Mouse (Mus musculus) cerebellum, adult 9-10 months (tissue): ENCODE results near the gene Cntn5.

Experiments
- DNase-seq: peaks from one replicate; pipeline ENCODE4 v3.0.0; 2022

Gene Cntn5

DNA sequence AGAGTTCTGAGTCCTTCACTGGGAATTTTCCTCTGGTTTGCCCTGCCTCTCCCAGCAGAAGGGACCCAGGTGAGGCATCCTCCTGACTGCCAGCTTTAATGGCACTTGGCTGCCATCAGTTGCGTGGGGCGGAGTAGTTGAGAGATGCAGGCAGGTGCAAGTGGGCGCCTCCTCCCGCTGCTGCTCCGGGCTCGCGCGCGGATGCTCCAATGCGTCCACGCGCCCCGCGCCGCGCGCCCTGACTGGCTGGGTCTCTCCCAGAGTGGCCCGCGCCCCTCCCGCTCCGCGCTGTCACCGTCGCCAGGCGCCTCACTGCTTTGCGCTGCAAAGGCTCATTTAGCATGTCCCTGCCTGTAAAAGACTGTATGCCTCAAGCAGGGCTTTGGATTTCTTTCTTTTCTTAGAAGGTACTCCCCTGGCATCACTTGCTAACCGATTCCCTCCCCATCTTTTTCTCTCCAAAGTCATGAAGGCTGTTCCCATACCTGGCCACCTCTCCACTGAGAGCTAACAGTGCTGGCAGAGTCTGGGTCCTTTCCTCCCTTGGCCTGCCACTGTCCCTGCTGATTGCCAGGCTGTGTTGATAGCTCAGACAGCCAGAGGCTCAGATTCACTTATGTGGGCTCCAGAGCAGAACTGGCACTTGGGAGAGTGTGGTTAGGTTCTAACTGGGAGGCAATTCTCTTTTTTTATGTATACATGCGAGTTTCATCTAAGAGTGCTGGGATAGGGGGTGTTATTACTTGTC is at the start of gene Cntn5:
Gene Cntn5 (minus strand): TSS at position 160 of the 748 bp plus-strand sequence.
- no peak for DNase-seq

DNA sequence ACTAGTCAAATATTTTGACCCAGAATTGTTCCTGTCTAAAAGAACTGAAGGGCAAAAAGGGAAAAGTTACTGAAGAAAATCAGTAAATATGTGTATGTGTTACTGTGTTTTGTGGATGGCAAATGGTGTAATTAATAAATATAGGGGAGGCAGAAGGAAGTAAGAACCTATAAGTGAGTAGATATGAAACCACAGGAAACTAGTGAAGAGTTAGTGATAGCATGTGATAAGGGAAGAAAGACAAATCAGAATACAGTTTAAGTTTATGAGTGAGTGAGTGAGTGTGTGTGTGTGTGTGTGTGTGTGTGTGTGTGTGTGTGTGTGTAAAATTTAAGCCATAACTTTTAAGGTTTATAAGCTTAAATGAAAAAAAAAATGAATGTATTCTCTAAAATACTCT is 45.9 kb upstream of the Cntn5 start:
- DNase-seq = no peak

DNA sequence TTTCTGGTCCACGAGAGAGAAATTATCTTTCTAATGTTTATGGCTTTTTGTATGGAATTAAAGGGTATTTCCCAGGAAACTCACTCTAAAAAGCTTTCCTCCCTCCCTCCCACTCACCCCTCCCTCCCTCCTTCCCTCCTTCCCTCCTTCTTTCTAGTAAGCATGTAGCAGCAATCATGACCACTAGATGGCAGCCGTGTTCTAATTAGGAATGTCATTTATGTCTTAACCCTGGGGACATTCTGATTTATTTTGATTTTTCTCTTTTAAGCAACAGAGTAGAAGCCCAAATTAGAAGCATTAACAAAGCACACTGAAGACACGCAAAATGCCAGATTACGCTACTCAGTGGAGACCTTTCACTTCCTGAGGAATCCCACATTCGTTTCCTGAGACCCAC is 5.0 kb upstream of the Cntn5 start:
- peak; percentile 75 for DNase-seq

DNA sequence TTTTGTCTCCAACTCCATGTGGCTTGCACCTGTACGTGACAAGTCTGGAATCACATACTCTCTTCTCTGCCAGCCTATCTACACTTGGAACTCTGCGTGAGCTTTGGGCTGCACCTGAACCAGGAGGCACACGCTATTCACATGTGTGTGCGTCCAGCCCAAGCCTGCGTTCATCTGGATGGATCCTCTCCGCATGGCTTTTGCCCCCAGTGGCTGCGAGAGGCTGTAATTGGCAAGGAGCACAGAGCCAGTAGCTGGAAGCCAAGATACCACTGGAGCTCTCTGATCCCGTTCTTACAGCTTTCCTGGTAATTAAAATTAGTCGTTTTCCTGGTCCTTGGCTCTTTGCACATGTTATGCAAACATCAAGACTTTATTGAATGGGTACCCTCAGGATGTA is 1.1 kb upstream of the Cntn5 start:
- DNase-seq = no peak

DNA sequence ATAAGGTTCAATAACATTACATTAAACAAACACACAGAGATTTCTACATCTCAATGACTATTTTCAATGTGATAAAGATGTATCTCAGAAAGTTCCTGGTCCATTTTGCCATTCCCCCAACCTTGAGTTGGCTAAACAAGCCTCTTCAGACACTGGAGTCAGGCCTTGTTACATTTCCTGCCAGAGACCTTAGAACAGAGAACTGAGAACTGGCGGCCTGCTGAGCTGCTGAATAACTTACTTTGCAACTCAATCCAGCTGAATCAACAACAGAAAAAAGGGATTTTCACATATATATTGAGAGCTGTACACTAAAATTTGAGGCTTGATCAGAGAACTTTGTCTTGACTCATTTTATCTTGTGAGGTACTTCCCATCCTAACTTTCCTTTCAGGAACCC is 24.8 kb downstream of the Cntn5 start:
- no peak for DNase-seq

DNA sequence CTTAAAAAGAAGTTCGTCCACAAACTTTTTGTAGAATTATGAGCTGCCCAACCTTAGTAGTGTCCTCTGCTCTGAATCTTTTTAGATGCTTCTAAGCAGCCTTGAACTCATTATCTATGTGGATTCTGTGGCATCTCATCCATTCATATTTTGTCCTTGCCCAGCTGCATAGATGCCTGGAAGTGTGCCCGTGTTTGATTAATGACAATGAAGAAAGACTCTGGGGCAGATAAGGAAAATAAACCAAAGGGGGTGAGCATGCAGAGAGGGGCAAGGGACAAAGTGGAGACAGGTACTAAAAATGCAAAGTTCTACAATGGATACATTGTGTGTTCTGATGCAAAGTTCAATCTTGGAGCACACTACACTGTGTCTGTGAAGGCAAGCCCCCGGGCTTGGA is 30.7 kb downstream of the Cntn5 start:
- DNase-seq = no peak

DNA sequence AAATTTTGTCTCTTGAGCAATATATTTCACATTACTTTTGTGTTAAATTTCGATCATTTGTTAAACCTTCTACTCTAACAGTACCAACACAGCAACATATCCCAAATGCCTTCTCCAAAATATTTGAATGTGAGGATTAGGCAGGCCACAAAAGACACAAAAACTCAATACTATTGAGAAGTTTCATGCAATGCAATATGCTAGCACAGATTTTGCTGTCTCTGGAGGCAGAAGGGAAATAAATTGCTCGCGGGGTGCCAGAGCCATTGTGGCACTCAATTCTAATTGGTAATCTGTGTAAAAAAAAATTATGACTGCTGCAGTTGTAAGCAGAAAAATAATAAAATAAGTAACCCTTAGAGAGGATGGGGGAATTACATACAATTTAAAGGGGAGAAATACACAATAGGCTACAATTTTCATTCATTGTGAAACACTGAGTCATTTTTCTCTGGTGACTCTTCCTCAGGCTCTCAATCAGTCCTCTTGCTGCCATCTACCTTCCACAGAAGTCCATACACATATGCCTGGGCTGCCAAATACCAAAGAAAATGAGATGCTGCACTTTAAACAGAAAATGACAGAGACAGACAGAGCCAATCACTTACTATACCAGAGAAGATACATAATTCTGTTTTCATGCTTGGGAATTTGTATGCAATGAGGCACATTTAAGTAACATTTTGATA is 48.2 kb downstream of the Cntn5 start:
- DNase-seq = no peak

DNA sequence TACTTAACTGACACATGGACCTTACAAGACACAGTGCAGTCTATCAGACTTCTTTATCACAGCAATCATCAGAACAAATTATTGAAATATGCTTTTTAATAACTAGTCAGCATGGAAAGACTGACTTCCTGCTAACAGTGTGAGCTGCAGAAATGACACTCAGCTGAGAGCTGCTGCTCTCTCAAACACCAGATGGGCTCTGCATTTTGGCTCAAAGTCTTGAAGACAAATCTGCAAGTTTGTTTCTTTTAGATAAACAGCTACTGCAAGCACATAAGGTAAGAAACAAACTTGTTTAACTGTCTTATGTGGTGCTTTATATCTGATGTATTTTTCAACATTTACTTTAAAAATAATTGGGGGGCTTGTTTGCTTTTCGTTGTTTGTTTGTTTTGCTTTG is 87.9 kb downstream of the Cntn5 start:
- no peak for DNase-seq

DNA sequence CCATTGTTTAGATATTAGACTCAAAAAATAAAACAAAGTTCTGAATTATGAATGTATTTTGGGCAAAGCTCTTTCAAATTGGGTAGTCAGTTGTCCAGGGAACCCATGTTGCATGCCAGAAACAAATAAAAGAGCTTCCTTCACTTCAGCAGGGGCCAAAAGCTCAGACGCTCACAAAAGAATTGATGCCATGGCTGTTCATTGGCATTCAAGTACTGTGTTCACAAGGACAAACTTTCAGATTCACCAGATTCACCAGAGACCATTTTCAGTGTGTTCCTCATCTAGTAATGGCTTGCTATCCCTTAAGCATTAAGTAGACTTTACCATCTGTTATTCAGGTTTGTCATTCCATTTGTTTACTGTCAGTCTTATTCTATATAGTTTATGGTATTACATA is 107.4 kb downstream of the Cntn5 start:
- peak; percentile 8 for DNase-seq

DNA sequence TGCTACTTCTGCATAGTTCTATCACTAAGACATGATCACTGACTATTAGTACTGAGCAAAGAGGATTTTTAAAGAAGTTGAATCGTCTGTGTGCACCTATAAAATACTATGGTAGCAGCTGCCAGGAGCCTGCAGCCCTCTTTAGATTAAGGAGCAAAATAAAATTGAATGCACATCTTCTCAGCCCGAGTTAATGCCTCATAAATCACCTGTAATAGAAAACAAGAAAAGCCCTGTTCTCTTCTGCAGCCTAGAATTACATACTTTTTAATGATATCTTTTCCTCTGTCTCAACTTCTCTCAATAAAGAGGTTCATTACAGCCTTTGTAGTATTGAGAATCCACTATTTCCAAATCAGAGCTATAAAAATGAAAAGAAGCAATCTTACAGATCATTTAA is 109.5 kb downstream of the Cntn5 start:
- DNase-seq = no peak

DNA sequence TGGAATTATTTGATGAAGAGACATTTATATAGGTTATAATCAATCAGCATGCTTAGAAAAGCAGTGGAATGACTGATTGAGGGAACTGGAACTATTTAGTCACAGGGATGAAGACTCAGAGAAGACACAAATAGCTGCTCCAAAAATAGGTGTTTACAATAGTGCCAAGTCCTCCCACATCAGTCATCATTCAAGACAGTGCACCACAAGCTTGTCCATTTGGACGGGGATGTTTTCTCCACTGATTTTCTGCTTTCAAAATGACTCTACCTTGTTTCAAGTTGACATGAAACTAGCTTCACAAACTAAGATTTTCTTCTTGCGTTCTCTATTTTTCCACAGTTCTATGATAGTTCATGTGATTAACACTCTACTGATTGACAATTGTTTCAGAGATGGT is 172.7 kb downstream of the Cntn5 start:
- no peak for DNase-seq

DNA sequence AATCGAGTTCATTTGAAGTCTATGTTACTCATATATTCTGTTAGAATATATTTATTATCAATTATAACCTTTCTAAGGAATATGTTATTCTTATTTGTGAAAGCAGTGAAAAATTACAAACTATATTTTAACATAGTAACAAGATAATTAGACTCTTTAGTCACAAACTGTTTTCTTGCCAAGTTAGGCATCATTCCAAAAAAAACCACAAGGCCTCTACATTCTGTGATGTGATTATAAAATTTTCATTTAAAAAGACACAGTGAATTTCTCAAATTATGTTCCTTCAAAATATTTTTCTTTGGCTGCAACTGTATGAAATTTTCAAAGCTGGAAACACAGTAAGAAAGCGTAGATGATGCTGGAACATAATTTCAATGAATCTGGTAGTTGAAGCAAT is 180.4 kb downstream of the Cntn5 start:
- DNase-seq = no peak

DNA sequence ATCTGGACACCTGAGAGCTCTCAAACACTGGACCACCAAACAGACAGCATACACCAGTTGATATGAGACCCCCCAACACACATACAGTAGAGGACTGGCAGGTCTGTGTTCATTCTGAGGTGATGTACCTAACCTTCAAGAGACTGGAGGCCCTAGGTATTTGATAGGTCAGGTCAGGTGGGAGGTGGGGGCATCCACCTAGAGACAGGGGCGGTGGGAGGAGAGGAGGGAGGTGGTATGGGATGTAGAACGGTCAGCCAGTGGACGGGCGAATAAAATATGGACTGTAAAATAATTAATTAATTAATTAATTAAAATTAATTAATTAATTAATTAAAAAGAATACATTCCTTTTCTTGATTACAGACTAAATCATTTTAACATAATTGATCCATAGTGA is 182.5 kb downstream of the Cntn5 start:
- no peak for DNase-seq

DNA sequence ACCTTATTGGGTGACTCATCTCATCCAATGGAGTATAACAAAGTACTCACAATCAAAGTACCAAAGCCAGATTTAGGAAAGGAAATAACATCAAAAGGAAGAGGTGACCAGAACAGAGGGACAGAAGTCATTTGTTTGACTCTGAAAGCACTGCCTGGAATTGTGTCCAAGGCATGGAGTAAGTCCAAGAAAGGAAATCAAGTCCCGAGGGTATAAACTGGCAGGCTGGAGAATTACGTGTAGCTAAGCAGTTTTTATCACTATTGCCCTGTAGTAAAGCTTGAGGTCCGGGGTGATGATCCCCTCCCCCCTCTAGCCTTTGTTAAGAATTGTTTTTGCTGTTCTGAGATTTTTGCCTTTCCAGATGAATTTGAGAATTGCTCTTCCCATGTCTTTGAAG is 185.6 kb downstream of the Cntn5 start:
- DNase-seq = no peak

DNA sequence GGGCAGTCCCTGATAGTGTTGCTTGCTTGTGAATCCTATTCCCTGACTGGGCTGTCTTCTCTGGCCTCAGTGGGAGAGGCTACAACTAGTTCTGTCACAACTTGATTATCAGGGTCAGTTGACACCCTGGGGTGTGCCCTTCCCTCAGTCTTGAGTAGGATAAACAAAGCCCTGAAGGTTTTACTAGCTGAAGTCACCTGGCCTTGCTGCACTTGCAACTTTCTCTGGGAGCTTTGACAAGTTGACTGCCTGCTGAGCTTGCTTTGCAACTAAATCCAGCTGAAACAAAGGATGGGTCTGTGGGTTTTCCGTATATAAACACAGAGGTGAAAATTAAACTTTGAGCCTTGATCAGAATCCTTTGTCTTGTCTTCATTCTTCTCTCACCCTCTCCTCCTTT is 190.9 kb downstream of the Cntn5 start:
- no peak for DNase-seq

DNA sequence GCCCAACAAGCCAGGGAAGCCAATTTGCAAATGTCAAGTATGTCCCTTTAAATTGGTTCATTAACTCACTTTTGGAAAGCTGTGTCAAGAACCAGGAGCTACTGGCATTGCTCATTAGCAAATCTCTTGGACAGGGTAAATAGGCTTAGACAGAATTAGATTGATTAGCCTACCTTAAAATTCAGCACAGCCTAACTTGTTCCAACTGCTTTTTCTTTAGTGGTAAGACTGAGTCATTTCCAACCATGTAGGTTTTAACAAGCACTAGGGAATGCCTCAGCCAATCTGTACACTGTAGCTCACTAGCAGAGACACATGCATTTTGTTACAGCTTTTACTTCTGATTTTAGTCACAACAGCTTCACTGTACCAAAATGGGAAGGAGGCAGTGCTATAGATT is 222.9 kb downstream of the Cntn5 start:
- no peak for DNase-seq

DNA sequence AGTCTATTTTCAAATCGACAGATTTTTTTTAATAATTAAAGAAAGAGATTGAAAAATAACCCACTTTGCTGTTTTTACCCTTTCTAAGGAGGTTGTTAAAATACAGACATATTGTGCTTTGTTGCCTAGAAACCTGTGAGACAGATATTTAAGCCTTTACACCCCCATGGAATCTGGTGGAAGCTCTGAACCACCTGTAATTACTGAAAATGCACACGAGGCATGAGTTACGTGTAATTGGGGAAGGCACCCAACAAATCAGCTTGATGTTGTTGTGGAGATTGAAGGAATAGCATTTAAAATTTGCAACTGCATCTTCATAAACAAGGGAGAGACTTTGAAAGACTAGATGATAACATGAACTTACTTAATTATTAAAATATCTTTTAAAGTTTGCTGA is 223.4 kb downstream of the Cntn5 start:
- DNase-seq = no peak

DNA sequence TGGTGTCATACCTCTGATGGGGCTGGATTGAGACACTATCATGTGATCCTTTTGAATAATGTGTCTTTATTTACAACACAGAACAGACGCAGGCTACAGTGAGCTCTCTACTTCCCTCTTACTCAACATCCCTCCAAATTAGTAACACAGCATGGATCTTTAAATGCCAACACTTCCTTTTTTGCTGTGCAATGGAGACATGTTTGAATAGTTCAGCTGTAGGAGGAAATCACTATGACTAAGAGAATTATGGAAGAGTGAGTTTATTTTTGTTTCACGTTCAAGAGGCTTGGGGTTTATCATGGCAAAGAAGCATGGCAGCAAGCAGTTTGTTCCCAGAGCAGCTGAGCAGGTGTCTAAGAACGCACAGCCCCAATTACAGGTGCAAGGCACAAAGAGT is 235.9 kb downstream of the Cntn5 start:
- DNase-seq = no peak

DNA sequence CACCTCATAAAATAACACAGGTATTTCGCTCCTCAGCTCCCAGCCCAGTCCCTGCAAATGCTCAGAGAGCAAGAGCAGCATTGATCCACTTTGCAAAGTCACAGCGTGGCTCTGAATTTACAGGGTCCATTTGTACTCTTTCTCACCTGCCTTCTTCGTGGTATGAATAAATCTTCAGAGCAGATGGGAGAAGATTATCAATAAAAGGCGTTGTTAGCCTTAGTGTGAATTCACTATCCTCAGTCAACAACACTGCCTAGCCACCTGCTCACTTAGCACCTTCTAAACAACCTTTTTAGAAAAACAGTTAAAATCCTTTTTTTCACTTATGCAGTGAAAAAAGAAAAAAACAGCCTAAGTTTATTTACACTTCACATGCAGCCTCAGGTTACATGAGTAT is 237.1 kb downstream of the Cntn5 start:
- no peak for DNase-seq

DNA sequence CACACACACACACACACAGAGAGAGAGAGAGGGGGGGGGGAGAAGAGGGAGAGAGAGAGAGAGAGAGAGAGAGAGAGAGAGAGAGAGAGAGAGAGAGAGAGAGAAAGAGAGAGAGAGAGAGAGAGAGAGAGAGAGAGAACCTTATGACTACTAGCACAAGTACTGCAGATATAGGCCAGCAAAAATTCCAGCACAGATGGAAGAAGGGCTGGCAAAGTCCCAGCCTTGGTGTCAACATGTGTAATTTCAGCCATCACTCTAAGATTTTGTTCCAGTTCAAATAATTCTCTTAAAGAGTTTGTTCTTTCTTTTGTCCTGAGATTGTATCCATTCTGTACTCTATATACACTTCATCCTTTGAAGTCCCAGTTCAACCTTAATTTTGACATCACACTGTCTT is 238.8 kb downstream of the Cntn5 start:
- DNase-seq = peak; percentile 3

DNA sequence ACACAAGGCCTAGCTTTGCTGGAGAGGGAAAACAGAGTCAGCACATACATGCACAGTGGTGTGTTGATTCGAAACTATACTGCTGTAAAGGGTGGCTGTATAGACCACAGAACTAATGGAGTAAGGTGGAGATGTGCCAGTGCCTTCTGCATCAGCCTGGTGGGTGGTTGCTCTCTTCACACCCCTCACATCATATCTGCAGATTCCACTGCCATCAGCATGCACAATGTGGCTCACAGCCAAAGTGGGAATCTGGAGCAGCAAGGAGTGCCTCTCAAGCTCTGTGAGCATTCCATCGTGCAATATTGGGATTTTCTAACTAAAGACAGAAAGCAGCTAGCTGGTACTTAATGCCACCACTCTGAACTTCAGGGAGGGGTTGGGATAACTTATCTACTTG is 241.5 kb downstream of the Cntn5 start:
- no peak for DNase-seq

DNA sequence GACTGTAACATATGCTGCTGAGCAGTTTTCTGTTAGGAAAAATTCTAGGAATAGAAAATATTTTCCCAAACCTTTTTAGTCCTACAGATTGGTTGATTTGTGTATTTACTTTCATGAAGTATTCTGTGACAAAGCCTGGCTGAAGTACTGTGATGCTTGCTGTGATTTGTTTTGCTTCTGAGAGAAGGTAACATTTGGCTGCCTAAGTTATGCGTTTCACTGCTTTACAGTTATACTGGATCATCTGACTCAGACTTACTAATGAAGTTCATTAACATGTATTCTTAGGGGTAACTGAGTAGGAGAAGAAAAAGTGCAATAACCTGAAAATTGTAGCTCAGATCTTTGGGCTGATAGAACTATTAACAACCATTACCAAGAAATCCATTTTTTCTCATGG is 245.1 kb downstream of the Cntn5 start:
- DNase-seq = no peak

DNA sequence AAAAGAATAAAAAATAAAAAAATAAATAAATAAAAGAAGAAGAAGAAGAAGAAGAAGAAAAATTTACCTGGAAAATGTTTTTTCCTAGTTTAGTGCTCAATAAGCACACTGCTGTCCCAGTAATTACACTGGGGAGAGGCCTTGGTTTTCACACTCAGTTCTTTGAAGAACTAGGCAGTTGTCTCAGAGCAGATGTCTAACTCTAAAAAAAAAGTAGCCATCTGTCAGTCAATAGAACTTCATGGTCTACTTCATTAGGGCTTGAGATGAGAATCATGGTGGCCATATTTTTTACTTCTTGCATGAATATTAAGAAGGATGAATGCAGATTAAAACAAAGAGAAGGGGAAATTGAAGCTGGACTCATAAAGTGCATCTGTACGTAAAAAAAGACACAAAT is 246.5 kb downstream of the Cntn5 start:
- DNase-seq = no peak

DNA sequence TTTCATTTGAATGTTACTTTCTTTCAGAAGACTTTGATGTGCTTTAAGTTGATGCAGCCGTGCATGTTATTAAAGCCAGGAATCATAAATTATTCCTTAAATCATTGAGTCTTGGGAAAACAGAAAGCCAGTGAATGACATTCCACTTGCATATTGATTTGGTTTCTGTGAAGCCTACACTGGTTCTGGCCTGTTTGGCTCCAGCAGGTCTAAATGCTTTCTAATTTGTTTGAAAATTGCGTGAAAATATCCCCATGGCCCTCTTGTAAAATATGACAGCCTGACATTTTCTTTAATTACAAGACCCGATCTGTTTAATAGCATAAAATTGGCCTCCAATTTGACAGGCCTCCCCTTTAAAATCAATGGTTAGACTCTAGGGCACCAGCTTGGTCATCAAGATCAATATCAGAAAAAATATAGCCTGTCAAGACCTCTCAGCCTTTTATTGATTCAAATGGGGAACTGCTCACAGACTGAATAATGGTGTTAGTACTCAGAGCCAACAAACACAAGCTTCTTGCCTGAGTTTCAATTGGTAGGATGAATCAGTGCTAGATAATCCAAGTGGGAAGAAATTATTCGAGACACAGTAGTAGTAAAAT is 247.3 kb downstream of the Cntn5 start:
- DNase-seq = no peak

DNA sequence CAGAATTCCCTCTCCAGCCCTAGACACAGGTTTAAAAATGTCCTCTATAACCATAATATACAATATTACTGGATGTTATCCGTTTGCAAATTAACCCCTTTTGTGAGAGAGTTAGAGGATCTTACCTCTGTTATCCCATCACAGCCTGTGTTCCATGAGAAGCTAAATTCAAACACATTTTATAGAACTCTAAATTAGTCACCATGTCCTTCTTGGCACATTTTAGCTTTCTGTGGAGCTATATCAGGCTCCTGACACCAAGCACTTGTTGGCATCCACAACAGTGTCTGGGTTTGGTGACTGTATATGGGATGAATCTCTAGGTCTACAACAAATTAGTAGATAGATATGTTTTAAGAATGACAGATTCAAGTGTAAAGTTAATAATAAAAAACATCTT is 253.9 kb downstream of the Cntn5 start:
- DNase-seq = no peak
